Mouse (Mus musculus) heart, postnatal 0 days (tissue): ENCODE measurements around the gene Enox1. TPM values are rescaled to one million over a fixed set of nuclear protein-coding genes. Genes with fewer than 3 reads are reported as not detected.

Experiments used
- ATAC-seq: fragments of 200-750 bp; cut with Nextera tagmentation; 2 replicates; pipeline ENCODE4 v1.8.0; 2017; ENCODE audit warnings: low read depth, moderate number of reproducible peaks, moderate library complexity; ENCODE audit not compliant: insufficient read depth
- DNase-seq: peaks from one replicate; pipeline ENCODE4 v3.0.0-alpha.2; 2016; ENCODE audit warnings: low spot score
- H3K27ac ChIP-seq: fragments of 300-500 bp; sonication (generic); 2 replicates; pipeline ENCODE4 v1.5.1; 2014; ENCODE audit warnings: low read depth, mild to moderate bottlenecking
- H3K27me3 ChIP-seq: fragments of 300-500 bp; sonication (generic); 2 replicates; pipeline ENCODE4 v1.6.1; 2014; ENCODE audit warnings: low read length, mixed read lengths; ENCODE audit not compliant: control insufficient read depth, insufficient read depth
- H3K36me3 ChIP-seq: fragments of 300-500 bp; sonication (generic); replicated peaks from 2 replicates; pipeline ENCODE4 v1.6.1; 2014; ENCODE audit warnings: low read length, mixed read lengths; ENCODE audit not compliant: control insufficient read depth, insufficient read depth
- H3K4me1 ChIP-seq: fragments of 300-500 bp; sonication (generic); 2 replicates; pipeline ENCODE4 v1.6.1; 2014; ENCODE audit warnings: antibody characterized with exemption; ENCODE audit not compliant: control insufficient read depth, insufficient read depth
- H3K4me2 ChIP-seq: fragments of 300-500 bp; sonication (generic); 2 replicates; pipeline ENCODE4 v1.6.1; 2014; ENCODE audit warnings: low read depth, mild to moderate bottlenecking, low read length, moderate library complexity
- H3K4me3 ChIP-seq: fragments of 300-500 bp; sonication (generic); 2 replicates; pipeline ENCODE4 v1.5.1; 2014; ENCODE audit warnings: low read depth, low read length
- H3K9ac ChIP-seq: fragments of 300-500 bp; sonication (generic); replicated peaks from 2 replicates; pipeline ENCODE4 v1.6.1; 2014; ENCODE audit warnings: low read depth, low read length, mixed read lengths
- H3K9me3 ChIP-seq: fragments of 300-500 bp; sonication (generic); replicated peaks from 2 replicates; pipeline ENCODE4 v1.6.1; 2016; ENCODE audit warnings: low read length; ENCODE audit not compliant: control insufficient read depth
- CTCF ChIP-seq: IDR thresholded peaks from 2 replicates; pipeline ENCODE4 v1.5.1; 2016; ENCODE audit warnings: antibody characterized with exemption, control low read depth, low read depth
- EP300 ChIP-seq: IDR thresholded peaks from 2 replicates; pipeline ENCODE4 v1.6.1; 2016; ENCODE audit warnings: antibody characterized with exemption, low read depth
- WGBS: fragments of 180-500 bp; shearing (Covaris S2); extraction: QIAGEN DNeasy Blood & Tissue Kit; methylation state at CpG from one replicate; pipeline ENCODE4 v1.1.7; 2014; 5-methylcytosine and 5-hydroxymethylcytosine counted together
- polyA plus RNA-seq: library from polyadenylated mRNA; unstranded; fragments of >200 nt; fragmentation: Nextera tagmentation; extraction: Ambion mirVana; gene quantifications from 2 replicates; pipeline ENCODE4 v1.2.1, GENCODE M21; 2015
- total RNA-seq: library from RNA; depleted of rRNA; stranded (reverse); fragments of >200 nt; gene quantifications from 2 replicates; pipeline ENCODE4 v1.2.3, GENCODE M21; 2014; ENCODE audit warnings: low replicate concordance

The Enox1 gene
- total and polyA plus RNA-seq, 2 experiments from 2014 or later: 0.83 to 2.6 TPM

GRCm38 (mm10) chr14:77275607-77276006 is 119.0 kb downstream of the Enox1 start:
- no peaks in the 10 kb centered on the region for H3K27me3 ChIP-seq
- 95% methylated on average over 6 of the region's 6 CpGs for WGBS
- ATAC-seq (no peak), DNase-seq (no peak)
- no peak overlapping the region for H3K4me2 ChIP-seq
- H3K4me1 ChIP-seq: no peaks in the 10 kb centered on the region
- no peak overlapping the region for H3K27ac ChIP-seq
- no peak for TF ChIP-seq CTCF
- TF ChIP-seq EP300: no peak
- H3K36me3 ChIP-seq: no peaks in the 10 kb centered on the region
- no peaks in the 10 kb centered on the region for H3K9me3 ChIP-seq
- no peak overlapping the region for H3K9ac ChIP-seq
- no peak overlapping the region for H3K4me3 ChIP-seq

- WGBS: 85% methylated on average over 4 of the region's 4 CpGs
- TF ChIP-seq EP300 (no peak), CTCF (no peak)
- Histone ChIP-seq H3K9me3 (no peaks in the 10 kb centered on the region), H3K4me3 (no peak overlapping the region), H3K36me3 (no peaks in the 10 kb centered on the region), H3K27ac (no peak overlapping the region), H3K4me1 (no peaks in the 10 kb centered on the region), H3K4me2 (no peak overlapping the region), H3K27me3 (no peaks in the 10 kb centered on the region), H3K9ac (no peak overlapping the region)
- ATAC-seq (no peak), DNase-seq (no peak)
Observed at GRCm38 (mm10) chr14:77279143-77279542, 122.6 kb downstream of the Enox1 start.

- no peaks in the 10 kb centered on the region for H3K27me3 ChIP-seq
- H3K9ac ChIP-seq: no peak overlapping the region
- no peaks in the 10 kb centered on the region for H3K9me3 ChIP-seq
- no peak for ATAC-seq
- no peak overlapping the region for H3K4me3 ChIP-seq
- DNase-seq: no peak
- no peak overlapping the region for H3K27ac ChIP-seq
- H3K4me2 ChIP-seq: no peak overlapping the region
- no peaks in the 10 kb centered on the region for H3K36me3 ChIP-seq
- 74% methylated on average over 2 of the region's 2 CpGs for WGBS
- no peaks in the 10 kb centered on the region for H3K4me1 ChIP-seq
- TF ChIP-seq CTCF (no peak), EP300 (no peak)
Observed at GRCm38 (mm10) chr14:77280454-77280853, 123.9 kb downstream of the Enox1 start.

- Histone ChIP-seq H3K27ac (no peak overlapping the region), H3K4me2 (no peak overlapping the region), H3K27me3 (no peaks in the 10 kb centered on the region), H3K4me3 (no peak overlapping the region), H3K4me1 (no peaks in the 10 kb centered on the region), H3K9ac (no peak overlapping the region), H3K36me3 (no peaks in the 10 kb centered on the region), H3K9me3 (no peaks in the 10 kb centered on the region)
- TF ChIP-seq CTCF: no peak
- no peak for TF ChIP-seq EP300
- WGBS: 73% methylated on average over 7 of the region's 7 CpGs
- DNase-seq: no peak
- ATAC-seq: no peak
Observed at GRCm38 (mm10) chr14:77280893-77281292, 124.3 kb downstream of the Enox1 start.

DNA sequence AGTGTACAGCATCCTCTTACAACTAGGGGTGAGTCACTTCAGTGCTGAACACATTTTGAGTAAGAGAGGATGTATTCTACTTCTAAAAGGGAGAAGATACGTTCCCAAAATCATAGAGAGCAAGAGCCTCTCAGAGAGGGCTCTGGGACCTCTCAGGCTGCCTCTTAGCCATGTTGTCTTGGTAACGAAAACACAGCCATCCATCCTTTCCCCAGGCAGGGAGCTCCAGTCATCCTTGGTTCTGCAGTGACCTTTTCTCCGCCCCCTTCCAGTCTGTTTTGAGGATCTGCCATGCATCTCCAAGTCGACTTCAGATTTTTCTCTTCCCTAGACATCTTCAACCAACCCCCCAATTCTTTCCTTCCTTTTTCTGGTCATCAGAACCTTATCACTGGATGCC is 127.4 kb downstream of the Enox1 start:
- H3K36me3 ChIP-seq: no peaks in the 10 kb centered on the region
- no peak overlapping the region for H3K4me3 ChIP-seq
- 58% methylated on average over 4 of the region's 4 CpGs for WGBS
- no peak overlapping the region for H3K4me2 ChIP-seq
- no peak overlapping the region for H3K27ac ChIP-seq
- no peak for TF ChIP-seq EP300
- TF ChIP-seq CTCF: no peak
- DNase-seq: no peak
- H3K9me3 ChIP-seq: no peaks in the 10 kb centered on the region
- H3K9ac ChIP-seq: no peak overlapping the region
- H3K4me1 ChIP-seq: no peaks in the 10 kb centered on the region
- H3K27me3 ChIP-seq: no peaks in the 10 kb centered on the region
- ATAC-seq: no peak

DNA sequence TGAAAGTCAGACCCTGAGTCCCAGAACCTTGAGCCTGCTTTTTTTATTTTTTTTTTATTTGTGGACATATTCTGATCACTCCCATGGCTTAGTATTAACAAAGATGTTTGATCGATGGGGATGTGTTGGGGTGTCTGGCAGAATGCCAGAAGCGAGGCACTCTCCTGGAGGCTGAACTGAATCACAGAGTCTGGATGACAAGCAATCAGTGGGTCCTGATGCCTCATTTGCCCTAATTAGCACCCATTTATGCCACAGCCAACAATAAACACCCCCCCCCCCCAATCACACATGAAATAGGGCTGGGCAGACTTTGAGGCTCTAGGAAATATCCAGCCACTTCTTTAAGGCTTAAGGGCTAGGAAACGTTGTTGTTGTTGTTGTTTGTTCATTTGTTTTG is 128.9 kb downstream of the Enox1 start:
- no peak for ATAC-seq
- no peak overlapping the region for H3K4me3 ChIP-seq

More for the DNA sequence above, 128.9 kb downstream of the Enox1 start:
- no peak for DNase-seq
- TF ChIP-seq EP300: no peak
- TF ChIP-seq CTCF: no peak
- Histone ChIP-seq H3K27ac (no peak overlapping the region), H3K36me3 (no peaks in the 10 kb centered on the region), H3K27me3 (no peaks in the 10 kb centered on the region), H3K4me2 (no peak overlapping the region), H3K9ac (no peak overlapping the region), H3K4me1 (no peaks in the 10 kb centered on the region), H3K9me3 (no peaks in the 10 kb centered on the region)
- WGBS: 86% methylated on average over 3 of the region's 3 CpGs
